Mouse (Mus musculus): Measurements from ENCODE around the gene Sh2d3c. TPM values are rescaled to one million over a fixed set of nuclear protein-coding genes. Genes with fewer than 3 reads are reported as not detected.

The Sh2d3c gene
- polyA plus RNA-seq, 1 experiment from 2014 or later = 39.1 TPM

DNA sequence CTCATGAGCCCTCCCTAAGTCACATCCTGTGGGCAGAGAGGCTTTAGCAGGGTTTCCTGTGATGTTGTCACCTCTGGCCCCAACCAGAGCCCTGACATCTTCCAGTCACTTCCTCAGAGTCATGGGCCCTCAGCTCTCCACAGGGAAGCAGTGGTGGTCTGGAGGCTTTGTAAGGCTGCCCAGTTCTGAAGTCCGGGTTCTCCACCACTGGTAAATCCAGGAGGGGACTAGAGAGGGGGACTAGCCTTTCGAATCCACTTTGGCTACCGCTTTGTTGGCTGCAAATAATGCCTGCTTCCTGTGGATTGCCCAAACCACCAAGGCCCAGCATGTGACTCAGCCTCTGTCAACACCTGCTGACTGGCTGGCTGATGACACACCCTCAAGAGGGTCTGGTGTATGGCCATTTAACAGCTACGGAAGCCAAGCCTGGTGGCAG is 5.8 kb upstream of the Sh2d3c start:
- 66% methylated on average over 4 of the region's 4 CpGs for WGBS
- Histone ChIP-seq H3K9me3 (0 out of 2 replicates have a peak, but pooled peaks cover 3% of the 10 kb centered on the region), H3K27me3 (ENCODE audit: insufficient read depth, poor library complexity, severe bottlenecking) (no peaks in the 10 kb centered on the region), H3K27ac (peak overlapping the region; percentile 54; the same call in 1 of the 2 replicates), H3K36me3 (peaks cover 15% of the 10 kb centered on the region), H3K4me1 (replicated peaks) (peaks cover 46% of the 10 kb centered on the region), H3K4me3 (no peak overlapping the region)
- no peak for DNase-seq (ENCODE audit: low spot score)

DNA sequence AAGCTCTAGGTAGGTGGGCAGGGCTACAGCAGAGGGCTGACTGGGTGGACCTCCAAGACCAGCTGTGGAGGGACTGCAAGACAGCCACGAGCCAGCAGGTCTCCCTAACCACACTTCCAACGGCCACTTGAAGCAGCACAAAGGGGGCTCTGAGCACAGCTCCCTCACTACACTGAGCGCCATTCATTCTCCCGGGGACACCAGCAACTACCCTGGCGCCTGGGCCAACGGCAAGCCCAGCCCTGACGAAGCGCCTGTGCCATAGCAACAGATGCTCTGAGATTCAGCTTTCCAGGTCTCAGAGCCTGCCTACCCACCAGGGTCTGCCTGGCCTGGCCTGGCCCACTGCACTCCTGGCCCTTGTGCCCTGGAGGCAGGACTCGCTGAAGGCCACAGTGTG is 2.1 kb upstream of the Sh2d3c start:
- Histone ChIP-seq H3K9me3 (0 out of 2 replicates have a peak, but pooled peaks cover 3% of the 10 kb centered on the region), H3K27ac (peak overlapping the region; percentile 65), H3K4me3 (no peak overlapping the region), H3K27me3 (ENCODE audit: insufficient read depth, poor library complexity, severe bottlenecking) (no peaks in the 10 kb centered on the region), H3K36me3 (no peaks in the 10 kb centered on the region), H3K4me1 (replicated peaks) (peaks cover 45% of the 10 kb centered on the region)
- WGBS = 44% methylated on average over 9 of the region's 9 CpGs
- DNase-seq (ENCODE audit: low spot score) = peak; percentile 33

DNA sequence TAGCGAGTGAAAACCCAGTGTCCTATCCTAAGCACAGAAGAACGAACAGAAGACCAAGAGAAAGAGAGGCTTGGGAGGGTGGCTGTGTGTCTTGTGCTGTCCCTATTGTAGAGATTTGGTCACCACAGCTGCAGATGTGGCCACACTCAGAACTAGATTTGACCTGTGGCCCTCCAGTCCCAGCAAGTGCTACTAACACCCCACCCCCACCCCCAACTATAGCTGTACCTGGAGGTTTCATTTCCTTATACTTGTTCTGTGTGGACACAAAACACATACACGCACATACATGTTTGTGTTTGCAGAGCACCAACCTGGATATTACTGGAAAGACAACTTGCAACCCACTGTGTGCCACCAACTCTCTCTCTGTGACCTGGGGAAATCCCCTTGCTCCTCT is 802 bp upstream of the Sh2d3c start:
- no peaks in the 10 kb centered on the region for H3K27me3 ChIP-seq (ENCODE audit: insufficient read depth, poor library complexity, severe bottlenecking)
- 0 out of 2 replicates have a peak, but pooled peaks cover 3% of the 10 kb centered on the region for H3K9me3 ChIP-seq
- 90% methylated on average over 3 of the region's 3 CpGs for WGBS
- no peak for DNase-seq (ENCODE audit: low spot score)
- H3K36me3 ChIP-seq = no peaks in the 10 kb centered on the region
- H3K4me1 ChIP-seq (replicated peaks) = peaks cover 32% of the 10 kb centered on the region
- no peak overlapping the region for H3K27ac ChIP-seq
- H3K4me3 ChIP-seq = no peak overlapping the region

DNA sequence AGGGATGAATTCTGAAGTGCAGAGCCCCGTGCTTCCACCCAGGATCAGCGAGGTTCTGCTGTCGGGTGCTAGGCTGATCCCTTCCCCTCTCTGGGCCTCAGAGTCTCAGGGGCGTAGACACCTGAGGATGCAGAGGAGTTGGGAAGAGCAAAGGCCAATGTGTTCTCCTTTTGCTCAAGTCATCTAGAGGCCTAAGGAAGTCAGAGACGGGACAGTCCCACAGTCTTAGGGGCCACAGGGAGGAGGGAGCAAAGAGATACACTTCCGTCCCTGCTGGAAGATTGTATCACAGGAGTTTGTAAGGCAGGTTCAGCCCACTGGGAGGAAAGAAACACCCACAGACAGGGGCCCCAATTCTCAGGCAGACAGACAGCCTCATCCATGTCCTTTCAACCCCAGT is 1.2 kb downstream of the Sh2d3c start:
- Histone ChIP-seq H3K36me3 (no peaks in the 10 kb centered on the region), H3K9me3 (0 out of 2 replicates have a peak, but pooled peaks cover 2% of the 10 kb centered on the region), H3K27ac (peak overlapping the region; percentile 62), H3K27me3 (ENCODE audit: insufficient read depth, poor library complexity, severe bottlenecking) (no peaks in the 10 kb centered on the region), H3K4me1 (replicated peaks) (peaks cover 33% of the 10 kb centered on the region), H3K4me3 (no peak overlapping the region)
- no peak for DNase-seq (ENCODE audit: low spot score)
- WGBS = 62% methylated on average over 6 of the region's 6 CpGs

DNA sequence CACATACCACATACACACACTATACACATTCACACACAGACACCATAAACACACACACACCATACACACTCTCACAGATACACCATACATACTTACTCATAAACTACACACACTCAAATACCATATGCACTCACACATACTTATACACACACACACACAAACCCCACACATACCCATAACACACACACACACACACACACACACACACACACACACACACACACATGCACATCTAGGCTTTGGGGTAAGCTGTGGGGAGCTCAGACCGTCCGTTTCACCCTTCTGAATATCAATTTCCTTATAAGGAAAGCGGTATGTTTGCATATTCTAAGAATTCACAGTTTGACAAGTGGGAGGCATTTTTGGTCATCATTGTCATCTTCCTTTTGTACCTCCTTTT is 1.7 kb downstream of the Sh2d3c start:
- 85% methylated on average over 3 of the region's 3 CpGs for WGBS
- Histone ChIP-seq H3K36me3 (no peaks in the 10 kb centered on the region), H3K4me3 (no peak overlapping the region), H3K27me3 (ENCODE audit: insufficient read depth, poor library complexity, severe bottlenecking) (no peaks in the 10 kb centered on the region), H3K4me1 (replicated peaks) (peaks cover 37% of the 10 kb centered on the region), H3K9me3 (no peaks in the 10 kb centered on the region), H3K27ac (no peak overlapping the region)
- no peak for DNase-seq (ENCODE audit: low spot score)

DNA sequence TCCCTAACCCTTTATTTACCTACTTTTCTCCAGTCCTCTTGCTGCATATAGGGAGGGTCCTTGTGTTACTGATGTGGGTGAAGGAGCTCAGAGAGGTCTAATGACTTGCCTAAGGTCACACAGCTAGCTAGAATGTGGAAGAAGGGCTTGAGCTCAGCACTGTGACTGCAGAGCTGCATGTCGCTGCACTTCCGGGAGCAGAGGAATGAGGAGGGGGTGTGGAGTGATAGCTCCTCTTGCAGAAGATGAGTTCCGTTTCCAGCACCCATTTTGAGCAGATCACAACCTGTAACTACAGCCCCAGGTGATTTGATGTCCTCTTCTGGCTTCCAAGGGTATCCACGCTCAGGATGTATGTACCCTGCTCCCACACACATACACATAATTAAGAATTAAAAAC is 3.3 kb downstream of the Sh2d3c start:
- 75% methylated on average over 4 of the region's 4 CpGs for WGBS
- no peak overlapping the region for H3K4me3 ChIP-seq
- H3K4me1 ChIP-seq (replicated peaks) = peaks cover 40% of the 10 kb centered on the region
- peaks cover 8% of the 10 kb centered on the region for H3K27me3 ChIP-seq (ENCODE audit: insufficient read depth, poor library complexity, severe bottlenecking)
- no peaks in the 10 kb centered on the region for H3K36me3 ChIP-seq
- no peaks in the 10 kb centered on the region for H3K9me3 ChIP-seq
- DNase-seq (ENCODE audit: low spot score) = no peak
- no peak overlapping the region for H3K27ac ChIP-seq

DNA sequence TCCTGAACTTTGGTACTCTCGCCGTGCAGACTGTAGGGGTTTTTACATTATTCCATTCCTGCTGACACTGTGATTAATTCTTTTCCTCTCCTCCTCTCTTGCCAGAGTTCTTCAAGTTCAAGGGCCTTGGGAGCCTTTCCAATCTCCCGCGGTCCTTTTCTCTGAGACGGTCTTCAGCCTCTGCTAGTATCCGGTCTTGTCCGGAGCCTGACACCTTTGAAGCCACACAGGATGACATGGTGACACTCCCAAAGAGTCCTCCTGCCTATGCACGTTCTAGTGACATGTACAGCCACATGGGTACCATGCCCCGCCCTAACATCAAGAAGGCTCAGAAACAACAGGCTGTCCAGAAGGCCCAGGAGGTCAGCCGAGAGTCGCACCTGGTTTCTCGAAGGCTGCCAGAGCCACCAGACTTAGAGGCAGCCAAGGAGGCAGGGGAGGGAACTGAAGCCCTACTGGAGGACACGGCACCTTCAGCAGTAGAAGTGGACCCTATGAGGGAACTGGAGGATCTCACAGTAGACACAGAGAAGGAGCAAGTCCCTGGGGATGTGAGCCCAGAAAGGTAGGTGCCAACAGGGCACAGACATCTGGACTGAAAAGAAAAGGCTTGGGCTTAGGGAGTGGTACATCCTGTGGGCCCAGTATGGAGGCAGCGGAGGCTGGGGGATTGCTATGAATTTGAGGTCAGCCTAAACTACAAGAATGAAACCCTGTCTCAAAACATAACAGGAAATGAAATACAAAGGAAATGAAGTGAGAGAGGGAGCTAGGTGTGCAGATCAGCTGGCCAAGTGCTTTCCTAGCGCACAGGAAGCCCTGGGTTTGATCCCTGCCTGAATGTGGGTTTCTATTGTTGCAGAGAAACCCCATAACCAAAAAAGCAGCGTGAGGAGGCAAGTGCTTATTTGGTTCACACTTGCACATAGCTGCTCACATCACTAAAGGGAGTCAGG is 4.3 kb downstream of the Sh2d3c start:
- Histone ChIP-seq H3K27me3 (ENCODE audit: insufficient read depth, poor library complexity, severe bottlenecking) (peaks cover 8% of the 10 kb centered on the region), H3K9me3 (no peaks in the 10 kb centered on the region), H3K4me3 (no peak overlapping the region), H3K27ac (peak overlapping the region; percentile 50; the same call in 1 of the 2 replicates), H3K4me1 (replicated peaks) (peaks cover 44% of the 10 kb centered on the region), H3K36me3 (no peaks in the 10 kb centered on the region)
- no peak for DNase-seq (ENCODE audit: low spot score)
- WGBS = 87% methylated on average over 16 of the region's 16 CpGs

DNA sequence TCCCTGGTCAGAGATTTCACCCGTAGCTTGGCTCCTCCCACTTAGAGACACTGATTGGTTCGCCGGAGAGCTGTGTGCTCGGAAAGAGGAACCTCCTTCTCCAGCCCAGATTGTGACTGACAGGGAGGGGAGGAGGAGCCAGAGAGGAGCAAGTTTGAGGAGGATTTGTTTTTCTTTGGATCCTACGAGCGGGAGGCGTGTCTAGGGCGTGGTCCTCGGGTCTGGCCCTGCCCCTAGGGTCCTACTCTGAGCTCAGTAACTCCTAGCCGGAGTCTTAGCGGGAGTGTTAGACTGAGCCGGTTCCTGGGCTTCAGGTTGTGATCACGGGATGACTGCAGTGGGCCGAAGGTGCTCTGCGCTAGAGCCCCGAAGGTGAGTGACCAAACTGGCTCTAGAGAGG is 6.6 kb downstream of the Sh2d3c start:
- H3K36me3 ChIP-seq = no peaks in the 10 kb centered on the region
- no peaks in the 10 kb centered on the region for H3K9me3 ChIP-seq
- H3K27ac ChIP-seq = peak overlapping the region; percentile 80
- H3K27me3 ChIP-seq (ENCODE audit: insufficient read depth, poor library complexity, severe bottlenecking) = peaks cover 8% of the 10 kb centered on the region
- H3K4me3 ChIP-seq = peak overlapping the region; percentile 48
- peaks cover 43% of the 10 kb centered on the region for H3K4me1 ChIP-seq (replicated peaks)
- DNase-seq (ENCODE audit: low spot score) = peak; percentile 93
- under 1% methylated on average over 16 of the region's 16 CpGs for WGBS

DNA sequence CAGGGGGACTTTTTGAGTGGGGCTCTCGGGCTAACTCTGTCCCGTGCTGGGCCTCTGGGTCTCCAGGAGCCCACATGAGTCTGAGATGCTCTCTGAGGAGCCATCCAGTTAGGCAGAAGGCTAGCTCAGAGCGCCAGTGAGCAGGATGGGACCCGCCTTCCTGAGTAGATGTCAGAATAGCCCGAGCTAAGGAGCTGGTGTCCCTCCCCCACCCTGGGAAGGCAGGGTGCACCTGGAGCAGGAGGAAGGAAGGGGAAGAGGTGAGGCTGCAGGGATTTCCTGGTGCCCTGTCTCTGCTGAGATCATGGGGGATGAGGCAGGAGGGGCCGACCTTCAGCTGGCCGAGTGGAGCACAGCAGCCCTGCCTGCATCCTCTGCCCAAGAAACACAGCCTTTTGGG is 7.6 kb downstream of the Sh2d3c start:
- Histone ChIP-seq H3K36me3 (no peaks in the 10 kb centered on the region), H3K27ac (peak overlapping the region; percentile 80), H3K4me3 (peak overlapping the region; percentile 48), H3K9me3 (no peaks in the 10 kb centered on the region), H3K4me1 (replicated peaks) (peaks cover 43% of the 10 kb centered on the region), H3K27me3 (ENCODE audit: insufficient read depth, poor library complexity, severe bottlenecking) (peaks cover 8% of the 10 kb centered on the region)
- peak; percentile 12 for DNase-seq (ENCODE audit: low spot score)
- WGBS = 51% methylated on average over 7 of the region's 7 CpGs

DNA sequence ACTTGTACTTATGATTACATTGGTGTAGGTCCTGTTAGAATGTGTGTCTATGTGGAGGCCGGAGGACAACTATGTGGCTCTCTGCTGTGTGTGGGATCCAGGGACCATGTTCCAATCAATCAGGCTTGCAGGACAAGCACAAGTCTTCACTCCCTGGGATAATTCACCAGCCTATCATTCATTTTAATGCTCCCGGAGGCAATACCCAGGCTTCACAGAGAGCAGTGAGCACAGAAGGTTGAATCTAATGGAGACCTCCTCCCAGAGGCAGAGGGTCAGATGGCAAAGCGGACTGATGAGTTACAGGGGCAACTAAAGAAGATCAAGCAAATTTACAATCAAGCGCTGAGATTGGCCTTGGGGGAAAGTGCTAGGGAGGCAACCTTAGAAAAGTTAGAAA is 8.7 kb downstream of the Sh2d3c start:
- H3K4me3 ChIP-seq = no peak overlapping the region
- WGBS = 71% methylated on average over 4 of the region's 4 CpGs
- no peaks in the 10 kb centered on the region for H3K36me3 ChIP-seq
- H3K9me3 ChIP-seq = no peaks in the 10 kb centered on the region
- H3K4me1 ChIP-seq (replicated peaks) = peaks cover 48% of the 10 kb centered on the region
- peaks cover 8% of the 10 kb centered on the region for H3K27me3 ChIP-seq (ENCODE audit: insufficient read depth, poor library complexity, severe bottlenecking)
- H3K27ac ChIP-seq = peak overlapping the region; percentile 62; the same call in 1 of the 2 replicates
- no peak for DNase-seq (ENCODE audit: low spot score)

DNA sequence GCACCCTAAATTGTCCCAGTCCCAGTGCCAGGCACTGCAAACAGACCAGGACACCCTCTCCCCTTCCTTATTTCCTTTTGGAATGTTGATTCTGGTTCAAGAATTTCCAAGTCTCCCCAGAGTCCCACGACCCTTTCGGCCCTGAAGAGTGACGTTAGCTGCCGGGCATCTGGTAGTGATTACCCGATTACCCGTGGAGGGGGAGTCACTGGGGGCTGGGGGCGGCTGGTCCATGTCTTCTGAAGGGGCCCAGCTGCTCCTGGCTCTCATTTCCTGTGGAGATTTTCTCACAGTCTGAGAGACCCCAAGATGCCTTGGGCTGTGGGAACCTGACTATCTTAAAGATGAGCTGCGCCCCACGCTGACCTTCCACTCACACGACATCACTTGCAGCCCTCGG is 10.0 kb downstream of the Sh2d3c start:
- H3K27me3 ChIP-seq (ENCODE audit: insufficient read depth, poor library complexity, severe bottlenecking) = peaks cover 8% of the 10 kb centered on the region
- DNase-seq (ENCODE audit: low spot score) = peak; percentile 67
- 52% methylated on average over 11 of the region's 11 CpGs for WGBS
- no peaks in the 10 kb centered on the region for H3K9me3 ChIP-seq
- H3K4me1 ChIP-seq (replicated peaks) = peaks cover 55% of the 10 kb centered on the region
- 0 out of 2 replicates have a peak overlapping the region, but pooled peaks have one; percentile 3 for H3K4me3 ChIP-seq
- H3K27ac ChIP-seq = peak overlapping the region; percentile 62
- no peaks in the 10 kb centered on the region for H3K36me3 ChIP-seq

DNA sequence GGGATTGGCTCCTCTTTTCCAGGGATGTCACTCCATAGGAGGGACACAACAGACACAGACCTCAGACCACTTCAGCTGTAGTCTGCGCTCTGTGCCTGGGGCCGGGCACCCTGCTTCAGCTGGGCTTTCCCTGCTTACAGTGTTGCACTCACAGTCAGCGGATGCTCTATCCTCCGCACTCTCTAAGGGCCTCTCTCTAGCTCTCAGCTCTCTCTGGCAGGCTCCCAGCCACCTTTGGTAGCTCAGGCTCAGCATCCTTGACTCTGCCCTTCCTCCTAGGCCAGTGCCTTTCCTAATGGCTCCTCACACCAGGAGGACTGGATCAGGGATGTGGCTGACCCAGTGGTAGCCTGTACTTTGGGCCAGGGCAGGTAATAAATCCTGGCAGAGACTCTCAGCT is 11.1 kb downstream of the Sh2d3c start:
- H3K27ac ChIP-seq = peak overlapping the region; percentile 66; the same call in 1 of the 2 replicates
- 75% methylated on average over 4 of the region's 4 CpGs for WGBS

DNA sequence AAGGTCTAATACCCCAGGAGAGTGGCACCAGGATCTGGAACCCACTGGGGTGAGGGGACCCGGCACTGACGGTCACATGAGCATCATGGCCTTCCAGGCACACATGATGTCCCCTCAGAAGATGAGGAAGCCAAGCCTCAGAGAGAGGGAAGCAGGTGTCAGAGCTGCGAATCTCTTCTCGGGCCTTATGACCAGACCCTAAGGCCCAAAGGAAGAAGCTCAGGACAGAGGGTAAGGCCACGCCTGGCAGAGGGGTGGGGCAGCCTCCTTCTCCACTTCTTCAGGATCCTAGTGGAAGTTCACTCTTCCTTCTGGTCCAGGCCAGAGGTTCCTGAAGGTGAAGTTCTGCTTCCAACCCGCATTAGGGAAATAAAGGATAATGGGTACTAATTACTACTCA is 11.8 kb downstream of the Sh2d3c start:
- peaks cover 8% of the 10 kb centered on the region for H3K27me3 ChIP-seq (ENCODE audit: insufficient read depth, poor library complexity, severe bottlenecking)
- no peak overlapping the region for H3K4me3 ChIP-seq
- 79% methylated on average over 6 of the region's 6 CpGs for WGBS
- H3K36me3 ChIP-seq = no peaks in the 10 kb centered on the region
- H3K4me1 ChIP-seq (replicated peaks) = peaks cover 55% of the 10 kb centered on the region
- H3K27ac ChIP-seq = peak overlapping the region; percentile 40; the same call in 1 of the 2 replicates
- DNase-seq (ENCODE audit: low spot score) = no peak
- H3K9me3 ChIP-seq = no peaks in the 10 kb centered on the region

More for the DNA sequence above, 11.1 kb downstream of the Sh2d3c start:
- DNase-seq (ENCODE audit: low spot score) = no peak
- Histone ChIP-seq H3K9me3 (no peaks in the 10 kb centered on the region), H3K36me3 (no peaks in the 10 kb centered on the region), H3K4me1 (replicated peaks) (peaks cover 62% of the 10 kb centered on the region), H3K27me3 (ENCODE audit: insufficient read depth, poor library complexity, severe bottlenecking) (peaks cover 8% of the 10 kb centered on the region), H3K4me3 (no peak overlapping the region)

All from hindbrain, embryonic 10.5 days (tissue).